Mouse (Mus musculus) hindbrain, embryonic 10.5 days (tissue): Measurements from ENCODE around the gene Utp4. TPM values are rescaled to one million over a fixed set of nuclear protein-coding genes. Genes with fewer than 3 reads are reported as not detected.

Experiments
- DNase-seq: peaks from one replicate; pipeline ENCODE4 v3.0.0-alpha.2; 2017; ENCODE audit warnings: low spot score
- H3K27ac ChIP-seq: fragments of 300-500 bp; sonication (generic); 2 replicates; pipeline ENCODE4 v1.5.1; 2016; ENCODE audit warnings: mild to moderate bottlenecking, moderate library complexity
- H3K27me3 ChIP-seq: fragments of 300-500 bp; sonication (generic); 2 replicates; pipeline ENCODE4 v1.6.1; 2016; ENCODE audit warnings: mild to moderate bottlenecking; ENCODE audit not compliant: poor library complexity, insufficient read depth, severe bottlenecking
- H3K36me3 ChIP-seq: fragments of 300-500 bp; sonication (generic); 2 replicates; pipeline ENCODE4 v1.6.1; 2016; ENCODE audit warnings: mild to moderate bottlenecking, moderate library complexity
- H3K4me1 ChIP-seq: fragments of 300-500 bp; sonication (generic); replicated peaks from 2 replicates; pipeline ENCODE4 v1.6.1; 2016; ENCODE audit warnings: mild to moderate bottlenecking
- H3K4me3 ChIP-seq: fragments of 300-500 bp; sonication (generic); 2 replicates; pipeline ENCODE4 v1.5.1; 2016; ENCODE audit warnings: mild to moderate bottlenecking, moderate library complexity
- H3K9me3 ChIP-seq: fragments of 300-500 bp; sonication (generic); 2 replicates; pipeline ENCODE4 v1.6.1; 2016; ENCODE audit warnings: mild to moderate bottlenecking, moderate library complexity
- WGBS: fragments of 180-500 bp; shearing (Covaris S2); methylation state at CpG from one replicate; pipeline ENCODE4 v1.1.7; 2016; 5-methylcytosine and 5-hydroxymethylcytosine counted together
- polyA plus RNA-seq: library from polyadenylated mRNA; unstranded; fragments of >200 nt; fragmentation: Nextera tagmentation; extraction: Ambion mirVana; gene quantifications from 2 replicates; pipeline ENCODE4 v1.2.1, GENCODE M21; 2016

Gene Utp4
- polyA plus RNA-seq, 1 experiment from 2014 or later = 58.3 TPM

DNA sequence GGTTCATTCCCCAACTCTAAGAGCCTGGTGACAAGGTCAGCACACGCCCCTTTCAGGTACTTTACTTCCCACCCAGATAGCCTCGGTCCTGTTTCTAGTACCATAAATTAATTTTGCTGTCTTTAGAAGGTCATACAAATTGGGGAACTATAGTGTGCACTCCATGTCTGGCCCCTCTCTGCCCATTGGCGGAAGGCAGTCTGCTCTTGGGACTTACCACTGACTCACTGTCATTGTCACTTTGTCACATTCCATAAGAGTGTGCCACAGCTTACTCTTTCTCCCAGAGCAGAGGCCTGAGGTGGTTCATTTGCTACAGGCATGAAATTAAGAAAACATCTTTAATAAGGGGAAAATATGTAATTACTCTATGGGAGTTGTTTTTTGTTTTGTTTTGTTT is 64.8 kb downstream of the Utp4 start:
- no peaks in the 10 kb centered on the region for H3K36me3 ChIP-seq
- H3K4me3 ChIP-seq = no peak overlapping the region
- no peaks in the 10 kb centered on the region for H3K9me3 ChIP-seq
- H3K27ac ChIP-seq = no peak overlapping the region
- no peaks in the 10 kb centered on the region for H3K27me3 ChIP-seq
- peaks cover 13% of the 10 kb centered on the region for H3K4me1 ChIP-seq
- DNase-seq = no peak
- 87% methylated on average over 3 of the region's 3 CpGs for WGBS

DNA sequence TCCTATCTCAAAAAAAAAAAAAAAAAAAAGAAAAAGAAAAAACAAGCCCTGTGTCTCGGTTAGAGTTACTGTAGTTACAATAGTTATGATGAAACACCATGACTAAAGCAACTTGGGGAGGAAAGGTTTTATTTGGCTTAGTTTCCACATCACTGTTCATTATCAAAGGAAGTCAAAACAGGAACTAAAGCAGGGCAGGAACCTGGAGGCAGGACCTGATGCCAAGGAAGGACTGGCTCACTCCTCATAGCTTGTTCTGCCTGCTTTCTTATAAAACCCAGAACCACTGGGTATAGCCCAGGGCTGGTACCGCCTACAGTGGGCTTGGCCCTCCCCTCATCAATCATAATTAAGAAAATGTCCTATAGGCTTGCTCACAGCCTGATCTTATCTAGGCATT is 66.2 kb downstream of the Utp4 start:
- Histone ChIP-seq H3K9me3 (no peaks in the 10 kb centered on the region), H3K4me3 (no peak overlapping the region), H3K4me1 (peaks cover 20% of the 10 kb centered on the region), H3K27ac (no peak overlapping the region), H3K27me3 (no peaks in the 10 kb centered on the region), H3K36me3 (no peaks in the 10 kb centered on the region)
- WGBS = 94% methylated on average over 2 of the region's 2 CpGs
- DNase-seq = no peak

DNA sequence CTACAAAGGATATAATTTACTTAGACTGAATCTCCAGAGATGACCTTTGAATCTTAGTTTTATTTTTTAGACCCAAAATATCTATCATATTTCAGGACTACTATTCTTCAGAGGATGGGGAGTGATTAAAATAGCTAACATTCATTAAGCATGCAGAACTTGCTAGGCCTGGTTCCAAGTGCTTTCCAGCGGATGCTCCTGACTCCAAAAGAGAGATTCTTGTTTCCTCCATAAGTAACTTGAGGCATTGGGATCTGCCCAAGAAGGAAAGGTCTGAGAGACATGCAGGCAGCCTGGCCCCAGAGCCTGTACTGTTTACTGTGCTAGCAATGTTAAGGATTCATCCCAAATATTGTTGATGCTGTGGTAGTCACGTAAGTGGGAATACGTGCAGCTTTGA is 68.9 kb downstream of the Utp4 start:
- Histone ChIP-seq H3K4me1 (peaks cover 20% of the 10 kb centered on the region), H3K27ac (no peak overlapping the region), H3K36me3 (no peaks in the 10 kb centered on the region), H3K4me3 (no peak overlapping the region), H3K9me3 (no peaks in the 10 kb centered on the region), H3K27me3 (no peaks in the 10 kb centered on the region)
- 88% methylated on average over 3 of the region's 3 CpGs for WGBS
- DNase-seq = no peak

DNA sequence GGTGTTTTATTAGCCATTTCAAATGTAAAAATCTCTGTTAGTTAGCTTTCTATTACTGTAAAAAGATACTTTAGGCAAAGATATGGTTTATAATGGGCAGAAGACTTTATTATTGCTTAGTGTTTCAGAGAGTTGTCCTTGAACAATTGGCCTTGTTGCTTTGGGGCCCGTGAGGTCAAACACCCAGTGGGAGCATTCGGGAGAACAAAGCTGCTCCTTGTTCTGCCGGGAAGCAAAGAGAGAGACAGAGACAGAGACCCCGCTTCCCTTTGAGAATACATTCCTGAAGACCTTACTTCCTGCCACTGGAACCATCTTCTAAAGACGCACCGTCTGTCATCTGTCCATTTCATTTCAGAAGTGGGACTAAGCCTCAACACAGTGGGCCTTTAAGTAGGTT is 69.9 kb downstream of the Utp4 start:
- peak; percentile 36 for DNase-seq
- WGBS = 14% methylated on average over 6 of the region's 6 CpGs
- no peaks in the 10 kb centered on the region for H3K27me3 ChIP-seq
- H3K36me3 ChIP-seq = no peaks in the 10 kb centered on the region
- H3K27ac ChIP-seq = peak overlapping the region; percentile 62; the same call in 1 of the 2 replicates
- no peaks in the 10 kb centered on the region for H3K9me3 ChIP-seq
- peaks cover 20% of the 10 kb centered on the region for H3K4me1 ChIP-seq
- no peak overlapping the region for H3K4me3 ChIP-seq

DNA sequence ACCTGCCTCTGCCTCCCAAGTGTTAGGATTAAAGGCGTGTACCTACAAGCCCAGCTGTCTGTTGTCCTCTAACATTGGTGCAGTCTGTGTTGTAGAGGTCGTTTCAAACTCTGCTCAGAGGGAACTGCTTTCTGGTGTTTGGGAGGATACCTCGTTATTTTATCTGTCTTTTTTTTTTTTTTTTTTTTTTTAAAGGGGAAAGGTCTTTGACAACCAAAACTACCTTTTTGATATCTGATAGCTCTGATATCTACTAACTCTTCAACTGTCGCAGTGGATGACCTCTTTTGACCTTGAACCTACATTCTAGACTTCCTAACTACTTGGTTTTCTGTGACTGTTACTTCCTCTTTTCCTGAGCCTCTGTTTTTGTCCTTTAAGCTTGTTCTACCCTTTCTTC is 71.1 kb downstream of the Utp4 start:
- DNase-seq = no peak
- H3K27me3 ChIP-seq = no peaks in the 10 kb centered on the region
- no peaks in the 10 kb centered on the region for H3K36me3 ChIP-seq
- WGBS = 73% methylated on average over 4 of the region's 4 CpGs
- no peak overlapping the region for H3K4me3 ChIP-seq
- H3K9me3 ChIP-seq = no peaks in the 10 kb centered on the region
- peaks cover 20% of the 10 kb centered on the region for H3K4me1 ChIP-seq
- H3K27ac ChIP-seq = no peak overlapping the region

DNA sequence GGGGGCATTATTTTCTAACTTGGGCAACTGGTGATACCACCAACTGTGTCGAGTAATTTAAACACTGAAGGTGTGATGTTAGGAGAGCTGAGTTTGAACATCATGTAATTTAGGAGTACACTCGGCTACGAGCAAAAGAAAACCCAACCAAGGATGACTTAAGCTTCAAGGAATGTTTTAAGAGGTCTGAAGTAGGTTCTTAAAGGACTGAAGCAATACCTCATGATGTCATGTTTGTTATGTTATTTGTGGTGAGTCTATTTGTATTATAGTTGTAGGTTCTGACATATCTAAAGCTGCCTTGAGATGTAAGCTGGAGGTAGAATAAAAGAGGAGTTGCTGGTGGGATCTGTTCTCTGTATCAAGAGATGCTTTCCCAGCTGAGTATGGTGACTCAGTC is 76.5 kb downstream of the Utp4 start:
- no peaks in the 10 kb centered on the region for H3K9me3 ChIP-seq
- no peak overlapping the region for H3K27ac ChIP-seq
- no peaks in the 10 kb centered on the region for H3K36me3 ChIP-seq
- H3K4me3 ChIP-seq = no peak overlapping the region
- no peak for DNase-seq
- no peaks in the 10 kb centered on the region for H3K4me1 ChIP-seq
- no peaks in the 10 kb centered on the region for H3K27me3 ChIP-seq
- WGBS = 94% methylated on average over 3 of the region's 3 CpGs

DNA sequence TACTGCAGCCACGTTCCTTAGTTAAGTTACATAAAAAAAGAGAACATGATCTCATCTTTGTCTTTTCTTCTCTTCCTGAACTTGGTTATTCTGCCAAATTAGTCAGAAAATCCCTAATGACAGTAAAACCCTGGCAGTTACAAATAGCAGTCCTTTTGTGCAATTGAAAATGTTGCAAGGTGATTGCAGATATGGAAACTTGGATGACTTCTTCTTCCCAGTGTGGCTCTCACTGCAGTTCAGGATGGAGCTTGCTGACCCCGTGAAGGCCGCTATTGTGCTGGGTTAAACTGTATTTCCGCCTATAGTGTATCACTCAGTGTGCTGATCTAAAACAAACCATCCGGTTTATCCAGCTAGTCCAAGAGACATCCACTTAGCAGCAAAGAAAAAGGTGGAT is 78.5 kb downstream of the Utp4 start:
- no peaks in the 10 kb centered on the region for H3K4me1 ChIP-seq
- no peaks in the 10 kb centered on the region for H3K36me3 ChIP-seq
- H3K27ac ChIP-seq = no peak overlapping the region
- WGBS = 83% methylated on average over 5 of the region's 5 CpGs
- no peak for DNase-seq
- H3K4me3 ChIP-seq = no peak overlapping the region
- no peaks in the 10 kb centered on the region for H3K9me3 ChIP-seq
- no peaks in the 10 kb centered on the region for H3K27me3 ChIP-seq

Other genes with a start within 250 kb of the Utp4 start
- 12.9 and 13.5 TPM in 2 replicates for gene Tango6, start 210.6 kb upstream of the Utp4 start, polyA plus RNA-seq
- 0.04 and 0.13 TPM in 2 replicates for gene Has3, start 23.4 kb upstream of the Utp4 start, polyA plus RNA-seq
- 9.2 and 9.7 TPM in 2 replicates for gene Sntb2, start 42.1 kb downstream of the Utp4 start, polyA plus RNA-seq
- gene Vps4a, start 137.6 kb downstream of the Utp4 start, polyA plus RNA-seq = 73.0 and 85.7 TPM in 2 replicates
- gene Pdf, start 155.0 kb downstream of the Utp4 start, polyA plus RNA-seq = 50.7 and 58.1 TPM in 2 replicates
- 39.2 and 43.5 TPM in 2 replicates for gene Cog8, start 163.1 kb downstream of the Utp4 start, polyA plus RNA-seq
- 96.4 and 114 TPM in 2 replicates for gene Nip7, start 163.2 kb downstream of the Utp4 start, polyA plus RNA-seq
- gene Tmed6, start 172.0 kb downstream of the Utp4 start, polyA plus RNA-seq = not detected in 2 replicates
- 17.6 and 18.5 TPM in 2 replicates for gene Terf2, start 202.9 kb downstream of the Utp4 start, polyA plus RNA-seq